Mouse (Mus musculus): ENCODE results near the gene Prss2. TPM values are rescaled to one million over a fixed set of nuclear protein-coding genes. Genes with fewer than 3 reads are reported as not detected.
"Not testable (repeated sequence)": the region's sequence is repeated elsewhere in the genome, so short reads cannot be mapped to it uniquely, and the experiment has no call there.

The Prss2 gene
- polyA plus RNA-seq, 1 experiment from 2014 or later, result not detected

- Histone ChIP-seq H3K4me1 (no peaks in the 10 kb centered on the region), H3K9ac (no peak overlapping the region), H3K9me3 (replicated peaks) (no peaks in the 10 kb centered on the region), H3K27me3 (no peaks in the 10 kb centered on the region), H3K4me2 (replicated peaks) (no peak overlapping the region), H3K36me3 (no peaks in the 10 kb centered on the region), H3K4me3 (no peak overlapping the region), H3K27ac (no peak overlapping the region)
- no peak for ATAC-seq (ENCODE audit: low FRiP score)
- 57% methylated on average over 2 of the region's 2 CpGs for WGBS
Measured at GRCm38 (mm10) chr6:41558271-41558670, 36.7 kb downstream of the Prss2 start.

- Histone ChIP-seq H3K4me3 (no peak overlapping the region), H3K36me3 (no peaks in the 10 kb centered on the region), H3K27me3 (no peaks in the 10 kb centered on the region), H3K27ac (no peak overlapping the region), H3K4me1 (no peaks in the 10 kb centered on the region), H3K9me3 (replicated peaks) (no peaks in the 10 kb centered on the region), H3K4me2 (replicated peaks) (no peak overlapping the region), H3K9ac (no peak overlapping the region)
- ATAC-seq (ENCODE audit: low FRiP score), result no peak
- 70% methylated on average over 3 of the region's 3 CpGs for WGBS
Measured at GRCm38 (mm10) chr6:41559331-41559730, 37.7 kb downstream of the Prss2 start.

DNA sequence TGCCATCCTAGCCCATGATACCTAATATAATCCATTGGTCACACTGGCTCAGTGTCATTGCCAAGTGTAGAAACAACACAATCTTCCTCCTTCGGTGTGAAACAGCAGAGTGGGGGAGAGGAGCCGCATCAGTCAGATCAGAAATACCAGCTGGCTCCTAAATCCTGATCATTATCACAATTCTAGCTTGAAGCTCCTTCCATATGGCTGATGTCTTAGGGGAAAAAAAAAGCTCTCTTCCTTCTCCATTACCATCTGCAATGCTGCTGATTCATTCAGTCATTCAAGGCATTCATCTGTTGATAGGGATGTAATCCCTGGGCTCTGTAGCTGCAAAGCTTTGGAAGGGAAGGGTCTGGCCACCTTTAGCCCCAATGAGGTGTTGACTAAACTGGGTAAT lies 38.7 kb downstream of the Prss2 start:
- WGBS, result 77% methylated on average over 2 of the region's 2 CpGs
- Histone ChIP-seq H3K4me3 (no peak overlapping the region), H3K36me3 (no peaks in the 10 kb centered on the region), H3K27me3 (no peaks in the 10 kb centered on the region), H3K27ac (no peak overlapping the region), H3K4me2 (replicated peaks) (no peak overlapping the region), H3K4me1 (no peaks in the 10 kb centered on the region), H3K9me3 (replicated peaks) (no peaks in the 10 kb centered on the region), H3K9ac (no peak overlapping the region)
- no peak for ATAC-seq (ENCODE audit: low FRiP score)

DNA sequence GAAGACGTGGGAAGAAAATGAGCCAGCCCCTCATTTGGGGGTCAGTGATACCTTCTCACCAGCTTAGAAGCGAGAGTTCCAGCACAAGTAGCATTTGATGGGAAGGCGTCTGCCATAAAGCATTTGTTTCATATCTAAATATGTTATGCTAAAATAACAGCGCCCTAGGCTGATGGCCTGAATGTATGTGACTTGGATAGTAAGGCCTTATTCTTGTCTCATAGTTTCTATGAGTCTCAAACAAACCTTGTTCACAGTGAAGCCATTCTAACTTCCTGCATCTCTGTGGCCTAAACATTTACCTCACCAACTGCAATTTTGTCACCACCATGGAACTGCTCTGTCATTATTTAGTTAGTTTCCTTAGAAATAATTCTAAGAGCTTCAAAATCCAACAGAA lies 41.0 kb downstream of the Prss2 start:
- Histone ChIP-seq H3K27ac (no peak overlapping the region), H3K9ac (no peak overlapping the region), H3K27me3 (no peaks in the 10 kb centered on the region), H3K9me3 (replicated peaks) (no peaks in the 10 kb centered on the region), H3K4me3 (peak overlapping the region; percentile 24), H3K36me3 (no peaks in the 10 kb centered on the region), H3K4me1 (no peaks in the 10 kb centered on the region), H3K4me2 (replicated peaks) (peak overlapping the region; percentile 42)
- 91% methylated on average over 4 of the region's 4 CpGs for WGBS
- peak; percentile 43; the same call in 1 of the 2 replicates for ATAC-seq (ENCODE audit: low FRiP score)

GRCm38 (mm10) chr6:41563104-41563951 lies 41.7 kb downstream of the Prss2 start:
- not testable (repeated sequence) for H3K9ac ChIP-seq; H3K9me3 ChIP-seq (replicated peaks); H3K27ac ChIP-seq; H3K27me3 ChIP-seq; H3K36me3 ChIP-seq; H3K4me1 ChIP-seq
- WGBS, result 56% methylated on average over 5 of the region's 23 CpGs
- 0 out of 2 replicates have a peak overlapping the region, but pooled peaks have one; percentile 8 for H3K4me2 ChIP-seq (replicated peaks)
- peak overlapping the region; percentile 24 for H3K4me3 ChIP-seq
- ATAC-seq (ENCODE audit: low FRiP score), result peak; percentile 79

DNA sequence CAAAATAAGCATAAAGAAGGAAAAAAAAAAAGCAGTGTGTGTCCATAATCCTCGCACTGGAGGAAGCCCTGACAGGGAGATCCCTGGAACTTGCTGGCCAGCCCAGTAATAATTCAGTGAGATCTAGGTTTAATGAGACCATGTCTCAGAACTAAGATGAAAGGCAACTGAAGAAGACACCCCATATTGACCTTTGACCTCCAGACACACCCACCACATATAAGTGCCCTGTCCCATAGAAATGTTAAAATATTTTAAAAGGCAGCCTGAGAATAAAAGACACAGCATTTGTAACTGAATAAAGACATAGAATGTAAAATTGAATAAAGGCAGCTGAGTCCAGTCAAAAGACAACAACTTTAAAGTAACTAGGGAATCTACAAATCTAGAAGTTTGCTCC lies 43.7 kb downstream of the Prss2 start:
- no peaks in the 10 kb centered on the region for H3K9me3 ChIP-seq (replicated peaks)
- no peaks in the 10 kb centered on the region for H3K36me3 ChIP-seq
- H3K4me3 ChIP-seq, result no peak overlapping the region
- H3K27me3 ChIP-seq, result no peaks in the 10 kb centered on the region
- H3K9ac ChIP-seq, result no peak overlapping the region
- H3K4me1 ChIP-seq, result no peaks in the 10 kb centered on the region
- H3K4me2 ChIP-seq (replicated peaks), result no peak overlapping the region
- H3K27ac ChIP-seq, result no peak overlapping the region
- ATAC-seq (ENCODE audit: low FRiP score), result no peak
- 52% methylated on average over 1 of the region's 1 CpGs for WGBS

DNA sequence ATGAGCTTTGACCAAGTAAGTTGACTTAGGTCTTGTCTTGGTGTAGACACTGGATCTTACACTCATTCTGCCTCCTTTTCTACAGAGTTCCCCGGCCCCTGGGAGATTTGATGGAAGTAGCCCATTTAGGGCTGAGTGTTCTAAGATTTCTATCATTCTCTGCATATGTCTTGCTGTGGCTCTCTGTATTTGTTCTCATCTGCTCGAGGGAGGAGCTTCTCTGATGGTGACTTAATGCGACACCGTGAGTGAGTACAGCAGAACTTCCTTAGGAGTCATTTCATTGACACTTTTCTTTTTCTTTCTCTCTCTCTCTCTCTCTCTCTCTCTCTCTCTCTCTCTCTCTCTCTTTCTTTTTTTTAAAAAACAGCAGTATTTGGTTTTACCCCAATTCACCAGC lies 45.4 kb downstream of the Prss2 start:
- Histone ChIP-seq H3K4me1 (no peaks in the 10 kb centered on the region), H3K4me2 (replicated peaks) (no peak overlapping the region), H3K27me3 (no peaks in the 10 kb centered on the region), H3K27ac (no peak overlapping the region), H3K36me3 (no peaks in the 10 kb centered on the region), H3K9ac (no peak overlapping the region), H3K4me3 (no peak overlapping the region), H3K9me3 (replicated peaks) (no peaks in the 10 kb centered on the region)
- ATAC-seq (ENCODE audit: low FRiP score), result no peak
- 93% methylated on average over 4 of the region's 4 CpGs for WGBS

DNA sequence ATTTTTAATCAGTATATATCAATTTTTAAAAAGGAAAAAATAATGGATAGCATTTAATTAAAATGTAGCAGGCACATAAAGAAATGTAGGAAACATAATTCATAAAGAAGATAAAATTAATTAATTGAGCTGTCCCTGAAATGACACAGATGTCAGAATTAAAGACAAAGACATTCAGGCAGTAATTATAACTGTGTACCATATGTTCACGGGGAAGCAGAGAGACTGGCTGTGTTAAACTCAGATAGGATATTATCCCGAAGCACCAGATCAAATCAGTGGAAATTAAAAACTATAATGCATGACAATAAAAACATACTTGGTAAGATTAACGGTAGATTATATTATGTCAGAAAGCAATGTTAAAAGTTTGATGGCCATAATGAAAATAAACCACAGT lies 47.5 kb downstream of the Prss2 start:
- H3K4me3 ChIP-seq, result no peak overlapping the region
- H3K4me1 ChIP-seq, result no peaks in the 10 kb centered on the region
- 80% methylated on average over 3 of the region's 3 CpGs for WGBS
- no peak overlapping the region for H3K4me2 ChIP-seq (replicated peaks)
- no peaks in the 10 kb centered on the region for H3K27me3 ChIP-seq
- ATAC-seq (ENCODE audit: low FRiP score), result no peak
- no peak overlapping the region for H3K9ac ChIP-seq
- no peaks in the 10 kb centered on the region for H3K36me3 ChIP-seq
- no peaks in the 10 kb centered on the region for H3K9me3 ChIP-seq (replicated peaks)
- H3K27ac ChIP-seq, result no peak overlapping the region

Other genes with a start within 250 kb of the Prss2 start
- not detected in 2 replicates for gene Try4, start 219.5 kb upstream of the Prss2 start, polyA plus RNA-seq (2016; fragmentation: Nextera tagmentation; extraction: Ambion mirVana)
- not detected in 2 replicates for gene Try5, start 204.9 kb upstream of the Prss2 start, polyA plus RNA-seq (2016; fragmentation: Nextera tagmentation; extraction: Ambion mirVana)
- not detected in 2 replicates for gene Try10, start 167.7 kb upstream of the Prss2 start, polyA plus RNA-seq (2016; fragmentation: Nextera tagmentation; extraction: Ambion mirVana)
- not detected in 2 replicates for gene Prss3, start 144.1 kb upstream of the Prss2 start, polyA plus RNA-seq (2016; fragmentation: Nextera tagmentation; extraction: Ambion mirVana)
- not detected in 2 replicates for gene Gm5771, start 129.4 kb upstream of the Prss2 start, polyA plus RNA-seq (2016; fragmentation: Nextera tagmentation; extraction: Ambion mirVana)
- gene Gm10334, start 75.6 kb upstream of the Prss2 start, polyA plus RNA-seq (2016; fragmentation: Nextera tagmentation; extraction: Ambion mirVana), result 0.83 TPM in 1 of 2 replicates, not detected in the other
- not detected in 2 replicates for gene Prss1, start 62.9 kb upstream of the Prss2 start, polyA plus RNA-seq (2016; fragmentation: Nextera tagmentation; extraction: Ambion mirVana)
- 25.8 and 28.1 TPM in 2 replicates for gene Ephb6, start 83.7 kb downstream of the Prss2 start, polyA plus RNA-seq (2016; fragmentation: Nextera tagmentation; extraction: Ambion mirVana)
- 0.62 and 1.1 TPM in 2 replicates for gene Trpv6, start 114.6 kb downstream of the Prss2 start, polyA plus RNA-seq (2016; fragmentation: Nextera tagmentation; extraction: Ambion mirVana)
- not detected in 2 replicates for gene Trpv5, start 159.0 kb downstream of the Prss2 start, polyA plus RNA-seq (2016; fragmentation: Nextera tagmentation; extraction: Ambion mirVana)
- not detected in 2 replicates for gene Llcfc1, start 162.6 kb downstream of the Prss2 start, polyA plus RNA-seq (2016; fragmentation: Nextera tagmentation; extraction: Ambion mirVana)
- 9.0 and 9.7 TPM in 2 replicates for gene Kel, start 182.6 kb downstream of the Prss2 start, polyA plus RNA-seq (2016; fragmentation: Nextera tagmentation; extraction: Ambion mirVana)